In the genomic region with DNA sequence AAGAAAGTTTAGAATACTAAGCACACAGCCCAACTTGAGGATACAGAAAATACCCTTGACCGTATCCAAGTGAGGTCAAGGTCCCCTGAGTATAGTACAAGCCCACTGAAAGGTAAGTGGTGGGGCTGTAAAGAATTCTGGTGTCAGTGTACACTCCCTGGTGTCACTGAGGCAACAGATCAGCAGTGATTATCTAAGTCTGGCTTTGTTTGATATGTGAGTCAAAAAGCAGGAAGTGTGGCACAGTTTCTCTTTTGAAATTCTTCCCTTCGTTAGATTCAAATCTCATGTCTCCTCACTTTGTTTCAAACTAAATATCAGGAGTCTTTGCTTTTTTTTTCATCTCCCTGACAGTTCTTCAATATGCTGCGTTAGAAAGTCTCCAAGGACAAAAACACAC, we compare ENCODE assay signal across 34 mouse cellular contexts. TPM values are rescaled to one million over a fixed set of nuclear protein-coding genes. Genes with fewer than 3 reads are reported as not detected.
DNase-seq lines count a peak whose midpoint lies in the region; ATAC-seq and TF ChIP-seq lines count a peak whose summit lies in the region.
"Had no signal": no experiment of that assay in that cellular context is flagged by ENCODE, and none has a peak within 500 bp of the region (broad histone marks: within the 10 kb centered on the region; RNA-seq: fewer than 3 reads in every experiment).

No protein-coding gene starts in this region.

- DNase-seq in midbrain, embryonic 11.5 days (ENCODE audit: low spot score, missing footprints), result peak; percentile 83
- DNase-seq in ES-CJ7 (ENCODE audit: low read depth, low spot score) (peak; percentile 50), ZHBTc4 (ENCODE audit: low read depth, low spot score) (peak; percentile 50)
- no peak for DNase-seq in heart, adult 2 months
- DNase-seq in thymus, adult 18-20 months, result no peak
- DNase-seq: adrenal gland, adult 8-10 months; adrenal gland, postnatal 25 days; cerebellum, adult 11-12 months; cerebellum, adult 8-10 months; cerebellum, postnatal 10 days; cerebellum, postnatal 36 days; embryo, embryonic 11 days; gastrocnemius, postnatal 25 days; heart, adult 18-20 months; heart, postnatal 14 days; heart, postnatal 4 days; kidney, adult 11 months had no signal

- H3K9me3 ChIP-seq in midbrain, embryonic 11.5 days (ENCODE audit: control insufficient read depth, low read length), result no peaks in the 10 kb centered on the region
- H3K9me3 ChIP-seq in midbrain, embryonic 16.5 days (replicated peaks; ENCODE audit: control insufficient read depth, low read length, poor library complexity, severe bottlenecking), result no peaks in the 10 kb centered on the region
- H3K9me3 ChIP-seq: embryonic facial prominence, embryonic 10.5 days; embryonic facial prominence, embryonic 13.5 days; forebrain, embryonic 13.5 days; heart, embryonic 10.5 days; heart, embryonic 13.5 days; intestine, embryonic 15.5 days had no signal

- no peak overlapping the region for H3K4me2 ChIP-seq in midbrain, embryonic 11.5 days
- H3K4me2 ChIP-seq in midbrain, embryonic 16.5 days (ENCODE audit: low read length), result no peak overlapping the region
- H3K4me2 ChIP-seq: embryonic facial prominence, embryonic 13.5 days; forebrain, embryonic 13.5 days; heart, embryonic 13.5 days; hindbrain, embryonic 14.5 days; intestine, embryonic 15.5 days had no signal

- intact Hi-C loops in heart, adult 2 months (cut with DNase I), result no loop called here

- H3K27ac ChIP-seq in midbrain, embryonic 11.5 days (ENCODE audit: low read depth, low read length), result no peak overlapping the region
- no peak overlapping the region for H3K27ac ChIP-seq in midbrain, embryonic 16.5 days (ENCODE audit: low read length)
- no peak overlapping the region for H3K27ac ChIP-seq in heart, adult 2 months
- H3K27ac ChIP-seq: embryonic facial prominence, embryonic 10.5 days; embryonic facial prominence, embryonic 13.5 days; forebrain, embryonic 13.5 days; heart, embryonic 10.5 days; heart, embryonic 13.5 days; hindbrain, embryonic 14.5 days; intestine, embryonic 15.5 days had no signal

- H3K27me3 ChIP-seq in midbrain, embryonic 11.5 days (ENCODE audit: control insufficient read depth, insufficient read depth, low read length), result no peaks in the 10 kb centered on the region
- no peaks in the 10 kb centered on the region for H3K27me3 ChIP-seq in midbrain, embryonic 16.5 days (ENCODE audit: control insufficient read depth, insufficient read depth, low read depth, low read length)
- H3K27me3 ChIP-seq in heart, adult 2 months (ENCODE audit: control insufficient read depth, insufficient read depth, low read length), result no peaks in the 10 kb centered on the region
- H3K27me3 ChIP-seq: embryonic facial prominence, embryonic 13.5 days; forebrain, embryonic 13.5 days; intestine, embryonic 15.5 days had no signal

- TF ChIP-seq CTCF in heart, adult 2 months (IDR thresholded peaks at IDR 0.05), result no peak

- no peak for ATAC-seq in midbrain, embryonic 11.5 days (ENCODE audit: low FRiP score)
- ATAC-seq in midbrain, embryonic 16.5 days, result no peak
- ATAC-seq in monocyte, adult 5-6 weeks (replicated peaks; ENCODE audit: insufficient number of reproducible peaks, low FRiP score, low TSS enrichment, poor library complexity, severe bottlenecking), result no peak
- ATAC-seq: CD4-positive, CD25-positive, alpha-beta regulatory T cell, adult 4 months; forebrain, embryonic 13.5 days; forebrain, embryonic 16.5 days; intestine, embryonic 15.5 days had no signal

- WGBS in midbrain, embryonic 11.5 days, result 75% methylated on average over 3 of the region's 3 CpGs
- 52% methylated on average over 3 of the region's 3 CpGs for WGBS in midbrain, embryonic 16.5 days
- WGBS in heart, adult 2 months, result 61% methylated on average over 3 of the region's 3 CpGs

- H3K79me2 ChIP-seq in heart, adult 2 months (replicated peaks; ENCODE audit: control insufficient read depth, insufficient read depth, low read length), result no peaks in the 10 kb centered on the region

- H3K9ac ChIP-seq in midbrain, embryonic 11.5 days (ENCODE audit: low read length), result no peak overlapping the region
- H3K9ac ChIP-seq in midbrain, embryonic 16.5 days (ENCODE audit: low read depth, low read length), result no peak overlapping the region
- H3K9ac ChIP-seq in heart, adult 2 months (ENCODE audit: low read depth, low read length), result no peak overlapping the region
- H3K9ac ChIP-seq: embryonic facial prominence, embryonic 13.5 days; forebrain, embryonic 13.5 days; heart, embryonic 13.5 days; hindbrain, embryonic 14.5 days; intestine, embryonic 15.5 days had no signal

- no peak for TF ChIP-seq POLR2A in heart, adult 2 months (IDR thresholded peaks at IDR 0.05; ENCODE audit: insufficient read depth, low read depth, low read length)

- TF ChIP-seq EP300 in heart, adult 2 months (IDR thresholded peaks at IDR 0.05; ENCODE audit: insufficient read depth, low read depth, low read length), result no peak

- no peak overlapping the region for H3K4me3 ChIP-seq in midbrain, embryonic 11.5 days (ENCODE audit: low read depth, low read length)
- H3K4me3 ChIP-seq in midbrain, embryonic 16.5 days (ENCODE audit: low read depth, low read length), result no peak overlapping the region
- no peak overlapping the region for H3K4me3 ChIP-seq in heart, adult 2 months
- H3K4me3 ChIP-seq: embryonic facial prominence, embryonic 10.5 days; embryonic facial prominence, embryonic 13.5 days; erythroblast, embryonic 14.5 days; forebrain, embryonic 13.5 days; heart, embryonic 10.5 days; heart, embryonic 13.5 days; intestine, embryonic 15.5 days had no signal

- H3K4me1 ChIP-seq in midbrain, embryonic 11.5 days (ENCODE audit: control insufficient read depth, insufficient read depth, low read length), result no peaks in the 10 kb centered on the region
- no peaks in the 10 kb centered on the region for H3K4me1 ChIP-seq in midbrain, embryonic 16.5 days (ENCODE audit: control insufficient read depth, insufficient read depth, low read length)
- H3K4me1 ChIP-seq in heart, adult 2 months (ENCODE audit: control insufficient read depth, insufficient read depth, low read length), result no peaks in the 10 kb centered on the region
- H3K4me1 ChIP-seq: embryonic facial prominence, embryonic 13.5 days; intestine, embryonic 15.5 days had no signal

- no peaks in the 10 kb centered on the region for H3K36me3 ChIP-seq in midbrain, embryonic 11.5 days (ENCODE audit: control insufficient read depth, insufficient read depth, low read length)
- H3K36me3 ChIP-seq in midbrain, embryonic 16.5 days (ENCODE audit: control insufficient read depth, insufficient read depth, low read length), result no peaks in the 10 kb centered on the region
- H3K36me3 ChIP-seq in heart, adult 2 months (ENCODE audit: control insufficient read depth, insufficient read depth, low read length), result no peaks in the 10 kb centered on the region
- H3K36me3 ChIP-seq: embryonic facial prominence, embryonic 10.5 days; embryonic facial prominence, embryonic 13.5 days; heart, embryonic 10.5 days; heart, embryonic 13.5 days; intestine, embryonic 15.5 days had no signal

RNA-seq across cellular contexts. Expression of a gene that starts 18.4 kb away (rescaled TPM):
- polyA plus RNA-seq in midbrain, embryonic 11.5 days (2014; fragmentation: Nextera tagmentation; extraction: Ambion mirVana), result 0.62 and 0.64 TPM in 2 replicates
- 0.82 and 1.4 TPM in 2 replicates for polyA plus RNA-seq in midbrain, embryonic 16.5 days (2015; fragmentation: Nextera tagmentation; extraction: Ambion mirVana)
- not detected in 3 replicates for total RNA-seq in monocyte, adult 5-6 weeks (2017)
- not detected for total RNA-seq in heart, adult 2 months (2021)
- polyA plus RNA-seq in heart, adult 2 months (2012; rRNA removed), result not detected in 2 replicates
- total RNA-seq: adrenal gland, adult 8-10 months; adrenal gland, postnatal 25 days; gastrocnemius, adult 8-10 months; gastrocnemius, postnatal 25 days; heart, adult 18-20 months; heart, postnatal 14 days; heart, postnatal 4 days had no signal
- polyA plus RNA-seq: C2C12; CD4-positive, CD25-positive, alpha-beta regulatory T cell, adult 4 months; erythroblast, embryonic 14.5 days; gonadal fat pad, adult 2 months; heart, embryonic 10.5 days; heart, embryonic 13.5 days; heart, embryonic 16.5 days; intestine, embryonic 15.5 days had no signal

RNA-seq across cellular contexts. Expression of a gene that starts 32.9 kb away (rescaled TPM):
- polyA plus RNA-seq in midbrain, embryonic 11.5 days (2014; fragmentation: Nextera tagmentation; extraction: Ambion mirVana), result 14.6 and 15.8 TPM in 2 replicates
- 9.5 and 29.0 TPM in 2 replicates for polyA plus RNA-seq in midbrain, embryonic 16.5 days (2015; fragmentation: Nextera tagmentation; extraction: Ambion mirVana)
- total RNA-seq in monocyte, adult 5-6 weeks (2017), result 0.38 TPM in 1 of 3 replicates, not detected in the others
- total RNA-seq in heart, adult 2 months (2021), result not detected
- polyA plus RNA-seq in heart, adult 2 months (2012; rRNA removed), result not detected in 2 replicates
- total RNA-seq: adrenal gland, postnatal 25 days; gastrocnemius, adult 8-10 months; gastrocnemius, postnatal 25 days; heart, adult 18-20 months; heart, postnatal 14 days; heart, postnatal 4 days had no signal
- polyA plus RNA-seq: CD4-positive, CD25-positive, alpha-beta regulatory T cell, adult 4 months; gonadal fat pad, adult 2 months; heart, embryonic 13.5 days; heart, embryonic 16.5 days; intestine, embryonic 15.5 days had no signal

RNA-seq across cellular contexts. Expression of a gene that starts 42.7 kb away (rescaled TPM):
- polyA plus RNA-seq in midbrain, embryonic 11.5 days (2014; fragmentation: Nextera tagmentation; extraction: Ambion mirVana), result 5.8 and 6.3 TPM in 2 replicates
- 6.3 and 15.2 TPM in 2 replicates for polyA plus RNA-seq in midbrain, embryonic 16.5 days (2015; fragmentation: Nextera tagmentation; extraction: Ambion mirVana)
- total RNA-seq in monocyte, adult 5-6 weeks (2017), result not detected in 3 replicates
- total RNA-seq in heart, adult 2 months (2021), result not detected
- 0.31 TPM in 1 of 2 replicates, not detected in the other for polyA plus RNA-seq in heart, adult 2 months (2012; rRNA removed)
- total RNA-seq: adrenal gland, postnatal 25 days; gastrocnemius, adult 8-10 months; gastrocnemius, postnatal 25 days; heart, adult 18-20 months; heart, postnatal 4 days had no signal
- polyA plus RNA-seq: CD4-positive, CD25-positive, alpha-beta regulatory T cell, adult 4 months; erythroblast, embryonic 14.5 days; heart, embryonic 13.5 days; heart, embryonic 16.5 days; intestine, embryonic 15.5 days had no signal

RNA-seq across cellular contexts. Expression of a gene that starts 57.8 kb away (rescaled TPM):
- 0.41 and 0.45 TPM in 2 replicates for polyA plus RNA-seq in midbrain, embryonic 11.5 days (2014; fragmentation: Nextera tagmentation; extraction: Ambion mirVana)
- 0.19 and 0.93 TPM in 2 replicates for polyA plus RNA-seq in midbrain, embryonic 16.5 days (2015; fragmentation: Nextera tagmentation; extraction: Ambion mirVana)
- total RNA-seq in monocyte, adult 5-6 weeks (2017), result not detected in 3 replicates
- not detected for total RNA-seq in heart, adult 2 months (2021)
- not detected in 2 replicates for polyA plus RNA-seq in heart, adult 2 months (2012; rRNA removed)
- total RNA-seq: adrenal gland, adult 8-10 months; adrenal gland, postnatal 25 days; gastrocnemius, adult 8-10 months; gastrocnemius, postnatal 25 days; heart, adult 18-20 months; heart, postnatal 14 days; heart, postnatal 4 days had no signal
- polyA plus RNA-seq: C2C12; CD4-positive, CD25-positive, alpha-beta regulatory T cell, adult 4 months; cortical plate, adult 2 months; embryonic facial prominence, embryonic 13.5 days; erythroblast, embryonic 14.5 days; gonadal fat pad, adult 2 months; heart, embryonic 10.5 days; heart, embryonic 16.5 days; intestine, embryonic 15.5 days had no signal

Comparison
In these comparisons a context has a peak if more than half of its experiments do, and no peak if none do; other contexts are left out.
1. DNase-seq: peak in midbrain, embryonic 11.5 days (single experiment), ES-CJ7 (single experiment) and ZHBTc4 (single experiment); none in heart, adult 2 months (0 of 2) and thymus, adult 18-20 months (0 of 2).
2. RNA of a gene that starts 32.9 kb away (polyA plus RNA-seq): 14.6 to 15.8 TPM in midbrain, embryonic 11.5 days and 9.5 to 29.0 TPM in midbrain, embryonic 16.5 days; not detected in heart, adult 2 months; every median in the first group is over 10 times any median in the second.